Mouse (Mus musculus) B cell, adult (primary cell): ENCODE results near the gene Olfr12. TPM values are rescaled to one million over a fixed set of nuclear protein-coding genes. Genes with fewer than 3 reads are reported as not detected.

Source experiments
- total RNA-seq: library from RNA; stranded (reverse); gene quantifications from 4 replicates; pipeline ENCODE4 v1.2.4, GENCODE M21; 2023; ENCODE audit not compliant: inconsistent age

Gene Olfr12
- not detected in 4 replicates for total RNA-seq

DNA sequence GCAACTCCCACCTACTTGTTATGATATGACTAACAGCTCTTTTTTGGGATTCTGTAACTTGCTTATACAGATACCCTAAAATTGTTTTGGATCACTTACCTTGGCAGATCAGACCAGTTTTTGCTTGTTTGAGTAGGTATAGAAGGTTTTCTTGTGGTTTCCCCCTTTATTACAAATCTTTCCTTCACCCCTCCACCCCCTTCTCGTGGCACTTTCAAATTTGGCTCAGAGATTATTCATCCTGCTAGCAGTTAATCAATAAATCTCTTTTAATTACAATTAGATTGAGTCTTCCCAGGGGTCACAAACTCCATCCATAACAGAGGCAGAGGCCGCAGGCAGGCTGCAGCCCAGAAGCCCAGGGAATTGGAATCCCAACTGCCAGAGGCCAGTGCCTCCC lies at the start of gene Olfr12:
Olfr12 (plus strand) TSS at position 301 of the 400 bp plus-strand sequence.

DNA sequence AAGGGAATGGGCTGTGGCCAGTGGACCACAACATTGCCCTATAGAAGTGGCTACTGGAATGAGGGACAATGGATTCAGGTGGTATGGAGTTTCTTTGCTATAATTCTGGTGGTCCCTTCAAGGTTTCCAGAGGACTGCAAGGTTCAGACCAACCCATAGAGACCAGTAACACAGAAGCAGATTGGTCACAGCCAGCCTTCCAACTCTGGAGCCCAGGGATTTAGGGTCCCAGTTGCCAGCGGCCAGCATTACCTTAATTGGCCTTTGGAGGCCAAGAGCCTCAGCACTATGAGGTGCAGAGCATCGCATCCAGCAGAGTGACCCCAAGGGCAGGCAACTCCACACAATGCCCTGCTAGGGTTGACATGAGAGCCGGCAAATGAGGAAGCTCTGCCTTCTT lies 46.6 kb upstream of the Olfr12 start, which contains the start of gene Olfr1413:
Olfr1413 (plus strand) TSS at position 301 of the 400 bp plus-strand sequence.

DNA sequence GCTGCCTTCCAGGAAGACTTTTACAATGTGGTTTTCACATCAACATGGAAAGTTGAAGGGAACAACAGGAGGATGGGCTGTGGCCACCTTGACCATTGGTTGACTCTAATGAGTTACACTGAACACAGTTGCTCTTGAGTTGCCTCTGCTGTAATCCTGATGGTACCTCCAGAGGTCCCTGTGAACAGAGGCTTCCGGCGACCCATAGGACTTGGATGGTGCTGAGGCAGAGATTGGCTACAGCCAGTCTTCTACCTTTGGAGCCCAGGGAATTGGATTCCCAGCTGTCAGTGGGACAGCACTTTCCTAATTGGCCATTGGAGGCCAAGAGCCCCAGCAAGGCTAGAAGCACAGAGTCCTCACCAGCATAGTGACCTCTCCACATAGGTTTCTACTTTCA lies 32.1 kb upstream of the Olfr12 start, which contains the start of gene Olfr1412:
Olfr1412 (plus strand) TSS at position 301 of the 400 bp plus-strand sequence.

DNA sequence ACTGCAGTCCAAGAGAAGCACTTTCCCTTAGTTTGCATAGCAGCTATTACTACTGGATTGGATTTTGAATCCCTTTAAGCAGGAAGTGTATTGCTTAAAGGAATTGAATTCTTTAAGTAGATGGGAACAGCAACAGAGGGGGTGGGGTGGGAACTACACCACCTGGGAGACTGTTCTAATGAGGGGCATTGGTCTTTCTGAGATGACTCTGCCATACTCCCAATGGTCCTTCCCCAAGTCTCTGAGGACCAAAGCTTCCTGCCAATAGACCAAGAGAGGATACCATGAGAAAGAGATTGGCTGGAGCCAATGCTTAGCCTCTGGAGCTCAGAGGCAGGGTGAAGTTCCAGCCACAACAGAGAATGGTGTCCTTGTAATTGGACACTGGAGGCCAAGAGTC lies 23.5 kb upstream of the Olfr12 start, which contains the start of gene Olfr1411:
Olfr1411 (plus strand) TSS at position 301 of the 400 bp plus-strand sequence.

DNA sequence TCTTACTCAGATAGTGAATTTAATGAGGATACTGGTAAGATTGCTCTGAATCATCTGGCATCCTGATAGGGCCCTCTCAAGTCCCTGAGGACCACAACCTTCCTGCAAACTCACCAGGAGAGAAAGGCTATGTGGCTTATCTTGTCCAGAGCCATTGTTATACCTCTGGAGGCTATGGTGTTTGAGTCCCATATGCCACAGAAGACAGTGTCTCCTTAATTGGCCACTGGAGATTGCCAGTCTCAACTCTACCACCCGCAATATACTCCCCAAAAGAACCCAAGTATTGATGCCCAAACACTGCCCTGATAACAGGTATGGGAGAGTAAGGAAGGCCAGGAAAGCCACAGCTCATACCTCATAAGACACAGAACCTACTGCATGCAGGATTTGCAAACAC lies 12.1 kb upstream of the Olfr12 start, which contains the start of gene Olfr1410:
Olfr1410 (plus strand) TSS at position 301 of the 400 bp plus-strand sequence.

DNA sequence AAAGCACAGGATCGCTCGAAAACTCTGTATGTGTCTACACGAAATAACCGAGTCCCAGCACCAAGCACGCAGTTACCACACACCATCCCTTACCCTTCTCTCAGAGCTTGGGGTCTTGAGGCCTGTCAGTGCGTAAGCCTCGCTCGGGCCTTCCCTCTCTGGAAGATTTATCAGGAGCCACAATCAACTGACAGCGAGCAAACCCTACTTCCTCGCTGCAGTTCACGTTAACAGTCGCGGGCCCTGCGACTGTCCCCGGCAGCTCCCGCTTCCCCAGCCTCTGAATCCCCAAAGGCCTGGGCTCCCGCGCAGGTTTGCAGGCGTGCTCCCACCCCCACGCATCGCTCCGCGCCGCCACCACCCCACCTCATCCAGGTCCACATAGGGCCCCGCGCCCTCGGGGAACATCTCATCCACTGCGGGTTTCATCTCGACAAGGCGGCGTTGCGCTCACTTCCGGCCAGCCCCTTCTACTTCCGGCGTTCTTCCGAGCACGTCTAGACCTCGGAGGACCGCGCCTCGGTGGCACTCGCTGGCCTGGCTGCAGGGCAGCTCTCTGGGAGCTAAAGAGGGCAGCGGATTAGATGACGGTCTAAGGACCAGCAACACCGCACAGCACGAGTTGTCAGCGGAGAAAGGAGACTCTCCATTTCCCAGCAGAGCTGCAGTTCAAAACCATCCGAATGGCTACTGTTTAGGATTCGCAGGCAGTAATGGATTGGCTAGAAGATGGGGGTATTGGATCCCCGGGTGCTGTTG lies 24.1 kb downstream of the Olfr12 start, which contains the start of gene Cops9:
Cops9 (minus strand) TSS at position 472 of the 759 bp plus-strand sequence.

DNA sequence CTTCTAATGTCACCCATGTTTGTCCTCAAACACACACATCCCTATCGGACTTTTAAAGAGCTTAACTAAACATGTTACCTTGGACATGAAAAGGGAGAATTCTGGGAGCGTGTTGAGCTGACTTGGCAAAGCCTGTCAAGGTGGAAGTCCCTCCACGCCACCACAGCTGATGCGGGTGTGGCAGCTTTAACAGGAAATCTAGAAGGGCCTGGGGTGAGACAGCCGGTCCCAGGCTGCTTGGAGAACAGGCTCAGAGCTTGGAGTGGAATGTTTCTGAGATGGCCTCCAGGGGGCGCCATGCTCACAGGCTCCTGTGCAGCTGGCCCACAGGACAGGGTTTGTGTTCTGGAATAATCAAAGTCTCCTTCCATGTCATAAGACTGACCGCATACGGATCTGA lies 31.1 kb downstream of the Olfr12 start, which contains the start of gene Otos:
Otos (minus strand) TSS at position 169 of the 400 bp plus-strand sequence.

Other genes with a start within 250 kb of the Olfr12 start
- 90.6 to 141 TPM (median 102 TPM) in 4 replicates for gene Ndufa10, start 143.9 kb upstream of the Olfr12 start, total RNA-seq
- not detected in 4 replicates for gene Olfr1416, start 132.7 kb upstream of the Olfr12 start, total RNA-seq
- not detected in 4 replicates for gene Olfr1415, start 121.7 kb upstream of the Olfr12 start, total RNA-seq
- not detected in 4 replicates for gene Olfr1414, start 99.1 kb upstream of the Olfr12 start, total RNA-seq
- gene Olfr1413, start 46.5 kb upstream of the Olfr12 start, total RNA-seq = not detected in 4 replicates
- not detected in 4 replicates for gene Olfr1412, start 32.0 kb upstream of the Olfr12 start, total RNA-seq
- not detected in 4 replicates for gene Olfr1411, start 23.4 kb upstream of the Olfr12 start, total RNA-seq
- not detected in 4 replicates for gene Olfr1410, start 12.0 kb upstream of the Olfr12 start, total RNA-seq
- gene Cops9, start 24.2 kb downstream of the Olfr12 start, total RNA-seq = 61.9 to 83.1 TPM (median 76.2 TPM) in 4 replicates
- not detected in 4 replicates for gene Otos, start 31.1 kb downstream of the Olfr12 start, total RNA-seq
- 0.22 to 0.38 TPM (median 0.30 TPM) in 4 replicates for gene Gpc1, start 213.9 kb downstream of the Olfr12 start, total RNA-seq